Mouse (Mus musculus): ENCODE data around the gene Tnk2.

Tnk2 gene

GRCm38 (mm10) chr16:32643661-32644061 lies at the start of gene Tnk2:
TSS of gene Tnk2 (plus strand) at chr16:32643874.
- DNase-seq (ENCODE audit: low spot score in 2 of 2): peak; percentile 79 to 85

GRCm38 (mm10) chr16:32593916-32594315 lies 49.8 kb upstream of the Tnk2 start:
- DNase-seq (ENCODE audit: low spot score in 2 of 2): peak in 1 of 2 experiments; percentile 11

GRCm38 (mm10) chr16:32594701-32595100 lies 49.0 kb upstream of the Tnk2 start:
- DNase-seq (ENCODE audit: low spot score in 2 of 2): no peak

- no peak for DNase-seq (ENCODE audit: low spot score in 2 of 2)
Measured at GRCm38 (mm10) chr16:32595142-32595855, 48.4 kb upstream of the Tnk2 start.

- DNase-seq (ENCODE audit: low spot score in 2 of 2): no peak
Measured at GRCm38 (mm10) chr16:32597909-32598381, 45.7 kb upstream of the Tnk2 start.

- DNase-seq (ENCODE audit: low spot score in 2 of 2): no peak
Measured at GRCm38 (mm10) chr16:32599151-32599550, 44.5 kb upstream of the Tnk2 start.

GRCm38 (mm10) chr16:32602193-32602685 lies 41.4 kb upstream of the Tnk2 start:
- DNase-seq (ENCODE audit: low spot score in 2 of 2): no peak

- DNase-seq (ENCODE audit: low spot score in 2 of 2): no peak
Measured at GRCm38 (mm10) chr16:32607562-32608343, 35.9 kb upstream of the Tnk2 start.

- DNase-seq (ENCODE audit: low spot score in 2 of 2): no peak
Measured at GRCm38 (mm10) chr16:32608344-32608711, 35.3 kb upstream of the Tnk2 start.

- DNase-seq (ENCODE audit: low spot score in 2 of 2): peak; percentile 94 to 96
Measured at GRCm38 (mm10) chr16:32608712-32609400, 34.8 kb upstream of the Tnk2 start, which contains the start of gene Tfrc. TSS of gene Tfrc (plus strand) at chr16:32608920.

GRCm38 (mm10) chr16:32609401-32609779 lies 34.3 kb upstream of the Tnk2 start:
- DNase-seq (ENCODE audit: low spot score in 2 of 2): no peak

GRCm38 (mm10) chr16:32610460-32611255 lies 33.0 kb upstream of the Tnk2 start:
- DNase-seq (ENCODE audit: low spot score in 2 of 2): no peak

GRCm38 (mm10) chr16:32612052-32612451 lies 31.6 kb upstream of the Tnk2 start:
- DNase-seq (ENCODE audit: low spot score in 2 of 2): no peak

- DNase-seq (ENCODE audit: low spot score in 2 of 2): no peak
Measured at GRCm38 (mm10) chr16:32613269-32613834, 30.3 kb upstream of the Tnk2 start.

GRCm38 (mm10) chr16:32614047-32614446 lies 29.6 kb upstream of the Tnk2 start:
- DNase-seq (ENCODE audit: low spot score in 2 of 2): peak; percentile 21 to 30

GRCm38 (mm10) chr16:32618946-32619345 lies 24.7 kb upstream of the Tnk2 start:
- DNase-seq (ENCODE audit: low spot score in 2 of 2): no peak

GRCm38 (mm10) chr16:32628140-32628539 lies 15.5 kb upstream of the Tnk2 start:
- DNase-seq (ENCODE audit: low spot score in 2 of 2): no peak

- no peak for DNase-seq (ENCODE audit: low spot score in 2 of 2)
Measured at GRCm38 (mm10) chr16:32632328-32632824, 11.3 kb upstream of the Tnk2 start.

GRCm38 (mm10) chr16:32633486-32634012 lies 10.1 kb upstream of the Tnk2 start:
- no peak for DNase-seq (ENCODE audit: low spot score in 2 of 2)

- no peak for DNase-seq (ENCODE audit: low spot score in 2 of 2)
Measured at GRCm38 (mm10) chr16:32634183-32634582, 9.5 kb upstream of the Tnk2 start.

- DNase-seq (ENCODE audit: low spot score in 2 of 2): no peak
Measured at GRCm38 (mm10) chr16:32635314-32635713, 8.4 kb upstream of the Tnk2 start.

Data from natural killer cell, adult 2 months (primary cell).